Mouse (Mus musculus) splenic B cell, adult 2 months (primary cell): Measurements from ENCODE around the gene Prkce.

Experiments
- DNase-seq: peaks from one replicate; pipeline ENCODE4 v3.0.0-alpha.2; 2011; ENCODE audit warnings: low read depth, low spot score
- H3K27me3 ChIP-seq: 2 replicates; pipeline ENCODE4 v1.6.1; 2012; ENCODE audit warnings: mild to moderate bottlenecking, low read length, moderate library complexity, mixed read lengths; ENCODE audit not compliant: control insufficient read depth, poor library complexity, insufficient read depth, severe bottlenecking
- H3K36me3 ChIP-seq: 2 replicates; pipeline ENCODE4 v1.6.1; 2012; ENCODE audit warnings: mild to moderate bottlenecking, low read length, moderate library complexity, mixed read lengths; ENCODE audit not compliant: control insufficient read depth, poor library complexity, insufficient read depth, severe bottlenecking

Prkce gene

GRCm38 (mm10) chr17:86551561-86551960 is 384.0 kb downstream of the Prkce start:
- no peak for DNase-seq
- H3K27me3 ChIP-seq, result no peaks in the 10 kb centered on the region
- peaks cover 4% of the 10 kb centered on the region; the same call in 1 of the 2 replicates for H3K36me3 ChIP-seq

GRCm38 (mm10) chr17:86551995-86552394 is 384.4 kb downstream of the Prkce start:
- Histone ChIP-seq H3K36me3 (peaks cover 4% of the 10 kb centered on the region; the same call in 1 of the 2 replicates), H3K27me3 (no peaks in the 10 kb centered on the region)
- DNase-seq, result no peak

- no peaks in the 10 kb centered on the region for H3K27me3 ChIP-seq
- DNase-seq, result no peak
- H3K36me3 ChIP-seq, result peaks cover 4% of the 10 kb centered on the region
Measured at GRCm38 (mm10) chr17:86559206-86559891, 391.8 kb downstream of the Prkce start.

GRCm38 (mm10) chr17:86560499-86560898 is 392.9 kb downstream of the Prkce start:
- no peak for DNase-seq
- Histone ChIP-seq H3K36me3 (peaks cover 4% of the 10 kb centered on the region), H3K27me3 (no peaks in the 10 kb centered on the region)

GRCm38 (mm10) chr17:86570491-86570890 is 402.9 kb downstream of the Prkce start:
- peaks cover 1% of the 10 kb centered on the region; the same call in 1 of the 2 replicates for H3K36me3 ChIP-seq
- H3K27me3 ChIP-seq, result no peaks in the 10 kb centered on the region
- DNase-seq, result no peak

- no peak for DNase-seq
- Histone ChIP-seq H3K36me3 (peaks cover 1% of the 10 kb centered on the region; the same call in 1 of the 2 replicates), H3K27me3 (no peaks in the 10 kb centered on the region)
Measured at GRCm38 (mm10) chr17:86571266-86571665, 403.7 kb downstream of the Prkce start.

DNA sequence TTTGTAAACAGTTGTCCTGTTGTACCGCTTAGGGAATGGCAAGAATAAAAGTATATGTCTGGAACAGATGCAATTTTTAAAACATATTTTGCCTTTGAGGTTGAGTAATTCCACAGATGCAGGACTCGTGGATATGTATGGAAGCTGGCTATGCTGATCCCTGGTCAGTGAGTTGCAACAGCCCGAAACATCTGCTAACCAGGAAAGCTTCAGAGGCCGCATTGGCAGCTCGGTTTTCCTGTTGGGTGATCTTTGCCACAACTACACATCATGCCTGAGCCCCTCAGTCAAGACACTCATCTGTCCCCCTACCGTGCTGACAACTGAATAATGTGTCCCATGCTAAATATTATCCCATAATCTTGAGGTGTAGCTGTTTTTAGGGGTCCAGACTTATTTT is 404.6 kb downstream of the Prkce start:
- DNase-seq, result no peak
- Histone ChIP-seq H3K27me3 (no peaks in the 10 kb centered on the region), H3K36me3 (peaks cover 1% of the 10 kb centered on the region; the same call in 1 of the 2 replicates)

DNA sequence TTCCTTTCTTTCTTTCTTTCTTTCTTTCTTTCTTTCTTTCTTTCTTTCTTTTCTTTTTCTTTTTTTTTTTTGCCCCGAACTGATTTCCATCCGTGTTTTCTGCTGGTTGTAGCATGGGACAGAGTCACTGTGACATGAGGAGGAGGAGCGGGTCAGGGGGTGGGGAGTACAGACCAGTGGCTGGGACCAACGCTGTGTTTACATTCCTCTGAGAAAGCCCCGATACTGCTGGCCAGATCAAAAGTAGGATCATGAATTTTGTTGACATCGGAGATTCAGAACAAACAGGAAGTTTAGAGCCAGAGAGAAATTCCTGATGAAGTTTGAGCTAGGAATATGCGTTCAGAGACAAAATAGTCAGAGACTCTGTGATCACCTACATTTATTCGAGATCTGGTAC is 405.0 kb downstream of the Prkce start:
- Histone ChIP-seq H3K36me3 (peaks cover 1% of the 10 kb centered on the region; the same call in 1 of the 2 replicates), H3K27me3 (no peaks in the 10 kb centered on the region)
- DNase-seq, result no peak

- H3K27me3 ChIP-seq, result no peaks in the 10 kb centered on the region
- DNase-seq, result no peak
- H3K36me3 ChIP-seq, result peaks cover 1% of the 10 kb centered on the region; the same call in 1 of the 2 replicates
Measured at GRCm38 (mm10) chr17:86573596-86574248, 406.1 kb downstream of the Prkce start.

DNA sequence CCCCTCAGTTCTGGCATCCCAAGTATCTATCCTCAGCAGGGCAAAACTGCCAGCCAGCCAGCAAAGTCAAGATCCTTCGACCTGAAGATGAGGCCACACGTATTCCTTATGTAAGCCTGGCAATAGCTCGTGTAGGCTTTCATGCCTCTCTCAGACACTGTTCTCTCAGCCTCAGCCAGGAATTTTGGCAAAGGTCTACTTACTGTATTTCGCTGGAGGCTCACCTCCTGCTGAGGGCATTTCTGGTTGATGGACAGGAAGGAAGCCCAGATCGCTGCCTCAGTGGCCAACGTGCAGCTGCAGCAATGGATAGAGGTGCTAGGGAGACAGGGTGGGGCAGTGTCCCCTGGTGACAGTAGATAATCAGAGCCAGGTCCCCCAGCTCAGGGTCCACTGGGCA is 413.1 kb downstream of the Prkce start:
- DNase-seq, result no peak
- H3K36me3 ChIP-seq, result no peaks in the 10 kb centered on the region; the same call in 1 of the 2 replicates
- no peaks in the 10 kb centered on the region for H3K27me3 ChIP-seq

GRCm38 (mm10) chr17:86582341-86582740 is 414.8 kb downstream of the Prkce start:
- no peak for DNase-seq
- Histone ChIP-seq H3K27me3 (no peaks in the 10 kb centered on the region), H3K36me3 (peaks cover 3% of the 10 kb centered on the region; the same call in 1 of the 2 replicates)

DNA sequence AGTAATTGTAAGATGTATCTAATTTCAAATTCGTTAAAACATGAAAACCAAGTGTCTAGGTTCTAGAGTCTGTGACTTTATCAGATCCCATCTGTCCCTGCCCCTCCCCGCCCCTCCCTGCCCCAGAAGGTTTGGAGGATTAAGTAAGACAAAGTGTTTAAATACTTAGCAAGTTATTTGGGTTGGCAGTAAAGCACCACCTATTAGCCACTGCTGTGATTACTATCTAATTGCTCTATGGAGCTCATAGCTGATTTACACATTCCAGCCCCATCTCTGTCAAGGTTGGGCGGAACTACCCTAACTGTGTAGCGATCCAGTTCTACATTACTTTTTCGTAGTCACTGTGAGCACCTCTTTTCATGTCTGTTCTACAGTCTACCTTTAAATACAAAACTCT is 418.9 kb downstream of the Prkce start:
- Histone ChIP-seq H3K27me3 (no peaks in the 10 kb centered on the region), H3K36me3 (0 out of 2 replicates have a peak, but pooled peaks cover 5% of the 10 kb centered on the region)
- no peak for DNase-seq

DNA sequence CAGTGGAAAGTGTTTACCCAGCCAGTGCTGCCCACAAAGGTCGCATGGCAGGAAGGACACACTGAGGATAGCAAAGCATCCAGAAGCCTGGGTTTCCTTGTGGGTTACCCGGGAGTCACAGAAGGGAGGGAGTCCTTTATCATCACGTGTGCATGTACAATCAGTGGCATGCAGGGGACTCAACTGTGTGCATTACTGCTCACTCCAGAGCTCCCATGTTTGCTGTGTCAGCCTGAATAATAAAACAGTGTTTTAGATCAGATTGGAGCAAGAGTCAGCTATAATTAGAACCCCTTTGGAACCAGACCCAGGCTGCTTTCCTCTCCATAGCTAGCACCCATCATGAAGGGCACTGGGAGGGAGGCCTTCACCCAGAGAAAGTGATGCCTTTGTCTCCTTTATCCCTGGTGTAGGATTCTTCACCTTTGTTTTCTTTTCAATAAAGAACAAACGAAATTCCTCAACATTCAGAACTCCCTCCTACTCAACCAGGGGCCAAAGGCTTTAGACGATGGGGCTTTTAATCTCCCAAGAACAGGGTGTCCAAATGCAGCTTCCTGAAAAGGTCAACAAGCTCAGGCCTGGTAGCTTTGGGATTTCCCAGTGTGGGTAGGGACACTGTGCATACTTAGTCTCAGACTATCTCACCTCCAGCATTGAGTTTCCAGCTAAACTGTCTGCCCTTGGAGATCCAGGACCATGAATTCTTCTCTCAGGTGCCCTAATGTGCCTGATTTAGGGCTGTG is 421.3 kb downstream of the Prkce start:
- no peak for DNase-seq
- no peaks in the 10 kb centered on the region for H3K27me3 ChIP-seq
- H3K36me3 ChIP-seq, result 0 out of 2 replicates have a peak, but pooled peaks cover 5% of the 10 kb centered on the region

DNA sequence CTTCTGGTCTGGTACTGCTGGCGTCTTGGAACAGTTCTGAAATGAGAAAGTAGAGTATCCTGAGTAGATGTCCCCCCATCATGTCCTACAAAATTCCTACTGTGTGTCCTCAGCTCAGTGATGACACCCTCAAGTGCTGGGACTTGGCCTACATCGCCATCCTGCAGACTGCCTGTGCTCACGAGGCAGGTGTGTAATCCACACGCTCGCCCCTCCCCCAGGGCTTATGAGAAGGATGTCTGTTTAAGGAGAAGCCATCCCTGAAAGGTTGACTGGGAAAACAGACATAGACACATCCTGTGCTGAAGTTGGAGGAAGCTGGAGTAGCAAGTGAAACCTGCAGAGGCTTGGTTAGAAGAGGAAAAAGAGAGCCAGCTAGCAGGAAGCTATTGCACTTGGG is 422.1 kb downstream of the Prkce start:
- no peaks in the 10 kb centered on the region for H3K27me3 ChIP-seq
- DNase-seq, result no peak

GRCm38 (mm10) chr17:86591241-86591640 is 423.7 kb downstream of the Prkce start:
- H3K27me3 ChIP-seq, result no peaks in the 10 kb centered on the region
- no peak for DNase-seq
- H3K36me3 ChIP-seq, result peaks cover 11% of the 10 kb centered on the region; the same call in 1 of the 2 replicates

More for the DNA sequence above, 422.1 kb downstream of the Prkce start:
- peaks cover 7% of the 10 kb centered on the region; the same call in 1 of the 2 replicates for H3K36me3 ChIP-seq
